10 mouse cellular contexts compared by ENCODE assay signal in genomic region chr5:92810922-92811533, GRCm38 (mm10).
A peak's percentile ranks its signal among the peaks of the same experiment; 100 is the strongest.
DNase-seq lines count a peak whose midpoint lies in the region; ATAC-seq and TF ChIP-seq lines count a peak whose summit lies in the region.
"Had no signal": no experiment of that assay in that cellular context is flagged by ENCODE, and none has a peak within 500 bp of the region (broad histone marks: within the 10 kb centered on the region; RNA-seq: fewer than 3 reads in every experiment).

No protein-coding gene starts in this region.

- H3K4me1 ChIP-seq in heart, embryonic 10.5 days = peaks cover 62% of the 10 kb centered on the region
- H3K4me1 ChIP-seq in hindbrain, embryonic 11.5 days (replicated peaks; ENCODE audit: control insufficient read depth, insufficient read depth, low read length) = peaks cover 3% of the 10 kb centered on the region; the same call in 1 of the 2 replicates
- H3K4me1 ChIP-seq in lung, embryonic 14.5 days (ENCODE audit: insufficient read depth) = peaks cover 21% of the 10 kb centered on the region
- H3K4me1 ChIP-seq in small intestine, adult 2 months (ENCODE audit: control insufficient read depth, insufficient read depth, insufficient read length, low read length) = peaks cover 15% of the 10 kb centered on the region
- H3K4me1 ChIP-seq in liver, embryonic 11.5 days (replicated peaks; ENCODE audit: control insufficient read depth, insufficient read depth, low read length) = peaks cover 3% of the 10 kb centered on the region; the same call in 1 of the 2 replicates

- H3K4me3 ChIP-seq in heart, embryonic 10.5 days = peak overlapping the region; percentile 24; the same call in 1 of the 2 replicates
- no peak overlapping the region for H3K4me3 ChIP-seq in hindbrain, embryonic 11.5 days (ENCODE audit: low read depth, low read length)
- no peak overlapping the region for H3K4me3 ChIP-seq in lung, embryonic 14.5 days (ENCODE audit: low read depth, low read length)
- peak overlapping the region; percentile 70 for H3K4me3 ChIP-seq in small intestine, adult 2 months (ENCODE audit: low read depth, low read length)
- H3K4me3 ChIP-seq in liver, embryonic 11.5 days (ENCODE audit: low read depth, low read length) = no peak overlapping the region
- H3K4me3 ChIP-seq: erythroblast, embryonic 14.5 days; myocyte had no signal

- H3K36me3 ChIP-seq in heart, embryonic 10.5 days = peaks cover 4% of the 10 kb centered on the region; the same call in 1 of the 2 replicates
- H3K36me3 ChIP-seq in hindbrain, embryonic 11.5 days (ENCODE audit: control insufficient read depth, insufficient read depth, low read length) = no peaks in the 10 kb centered on the region
- H3K36me3 ChIP-seq in lung, embryonic 14.5 days (ENCODE audit: insufficient read depth) = no peaks in the 10 kb centered on the region
- H3K36me3 ChIP-seq in small intestine, adult 2 months (ENCODE audit: control insufficient read depth, insufficient read depth, low read length) = peaks cover 13% of the 10 kb centered on the region
- H3K36me3 ChIP-seq in liver, embryonic 11.5 days (ENCODE audit: control insufficient read depth, insufficient read depth, low read length) = no peaks in the 10 kb centered on the region

- no peaks in the 10 kb centered on the region for H3K9me3 ChIP-seq in heart, embryonic 10.5 days
- H3K9me3 ChIP-seq in hindbrain, embryonic 11.5 days (ENCODE audit: control insufficient read depth, low read length) = no peaks in the 10 kb centered on the region
- H3K9me3 ChIP-seq in lung, embryonic 14.5 days (ENCODE audit: low read depth, low read length) = no peaks in the 10 kb centered on the region
- H3K9me3 ChIP-seq in liver, embryonic 11.5 days (ENCODE audit: control insufficient read depth, low read length) = no peaks in the 10 kb centered on the region

- no peak for TF ChIP-seq POLR2A in small intestine, adult 2 months (IDR thresholded peaks at IDR 0.05; ENCODE audit: low read depth, low read length)

- no peak for DNase-seq in heart, embryonic 10.5 days (ENCODE audit: low spot score)
- DNase-seq in heart, adult 11 months = no peak
- peak; percentile 75 for DNase-seq in embryo, embryonic 9.5 days (ENCODE audit: extremely low spot score)
- DNase-seq in hindbrain, embryonic 11.5 days (ENCODE audit: low spot score) = peak; percentile 77
- peak; percentile 59 for DNase-seq in lung, embryonic 14.5 days
- DNase-seq in gastrocnemius, postnatal 25 days = no peak
- DNase-seq in liver, embryonic 11.5 days (ENCODE audit: low spot score) = no peak

- peak; percentile 80 for ATAC-seq in hindbrain, embryonic 11.5 days (ENCODE audit: low FRiP score)
- peak; percentile 55; the same call in 1 of the 2 replicates for ATAC-seq in lung, embryonic 14.5 days (ENCODE audit: insufficient read depth)
- no peak for ATAC-seq in liver, embryonic 11.5 days (replicated peaks; ENCODE audit: low FRiP score)

- TF ChIP-seq CTCF in lung, embryonic 14.5 days (IDR thresholded peaks at IDR 0.05; ENCODE audit: low read depth) = no peak
- no peak for TF ChIP-seq CTCF in small intestine, adult 2 months (IDR thresholded peaks at IDR 0.05; ENCODE audit: extremely low read depth, insufficient read length, insufficient replicate concordance, low read depth, low read length)

- peak overlapping the region; percentile 77 for H3K27ac ChIP-seq in heart, embryonic 10.5 days
- H3K27ac ChIP-seq in hindbrain, embryonic 11.5 days (ENCODE audit: low read depth, low read length) = 0 out of 2 replicates have a peak overlapping the region, but pooled peaks have one; percentile 14
- no peak overlapping the region for H3K27ac ChIP-seq in lung, embryonic 14.5 days (ENCODE audit: low read depth)
- H3K27ac ChIP-seq in small intestine, adult 2 months (ENCODE audit: insufficient read depth, low read depth, low read length) = peak overlapping the region; percentile 80
- H3K27ac ChIP-seq in liver, embryonic 11.5 days (ENCODE audit: low read depth, low read length) = no peak overlapping the region

- H3K9ac ChIP-seq in hindbrain, embryonic 11.5 days (ENCODE audit: low read depth, low read length) = no peak overlapping the region
- H3K9ac ChIP-seq in lung, embryonic 14.5 days = no peak overlapping the region
- H3K9ac ChIP-seq in liver, embryonic 11.5 days (ENCODE audit: low read depth, low read length) = no peak overlapping the region

- WGBS in heart, embryonic 10.5 days = 21% methylated on average over 9 of the region's 9 CpGs
- 6% methylated on average over 9 of the region's 9 CpGs for WGBS in hindbrain, embryonic 11.5 days
- 14% methylated on average over 9 of the region's 9 CpGs for WGBS in lung, embryonic 14.5 days
- WGBS in small intestine, adult 2 months = 5% methylated on average over 9 of the region's 9 CpGs
- 20% methylated on average over 9 of the region's 9 CpGs for WGBS in liver, embryonic 11.5 days

- no peaks in the 10 kb centered on the region for H3K27me3 ChIP-seq in heart, embryonic 10.5 days (ENCODE audit: insufficient read depth, poor library complexity, severe bottlenecking)
- 0 out of 2 replicates have a peak, but pooled peaks cover 3% of the 10 kb centered on the region for H3K27me3 ChIP-seq in hindbrain, embryonic 11.5 days (ENCODE audit: control insufficient read depth, insufficient read depth, low read length)
- no peaks in the 10 kb centered on the region for H3K27me3 ChIP-seq in lung, embryonic 14.5 days (ENCODE audit: insufficient read depth, low read length)
- no peaks in the 10 kb centered on the region for H3K27me3 ChIP-seq in small intestine, adult 2 months (ENCODE audit: control insufficient read depth, insufficient read depth, low read length)
- H3K27me3 ChIP-seq in liver, embryonic 11.5 days (replicated peaks; ENCODE audit: control insufficient read depth, insufficient read depth, low read length) = peaks cover 15% of the 10 kb centered on the region

- H3K4me2 ChIP-seq in hindbrain, embryonic 11.5 days (replicated peaks; ENCODE audit: low read depth, low read length) = peak overlapping the region; percentile 15; the same call in 1 of the 2 replicates
- H3K4me2 ChIP-seq in lung, embryonic 14.5 days = peak overlapping the region; percentile 36
- H3K4me2 ChIP-seq in liver, embryonic 11.5 days = no peak overlapping the region

Comparison
In these comparisons a context has a peak if more than half of its experiments do, and no peak if none do; other contexts are left out.
1. DNase-seq: peak in embryo, embryonic 9.5 days (single experiment), hindbrain, embryonic 11.5 days (single experiment) and lung, embryonic 14.5 days (single experiment); none in heart, embryonic 10.5 days (single experiment), heart, adult 11 months (single experiment), gastrocnemius, postnatal 25 days (single experiment) and liver, embryonic 11.5 days (single experiment).
2. H3K27ac ChIP-seq: peak in heart, embryonic 10.5 days (single experiment), hindbrain, embryonic 11.5 days (single experiment) and small intestine, adult 2 months (single experiment); none in lung, embryonic 14.5 days (single experiment) and liver, embryonic 11.5 days (single experiment).
3. H3K4me3 ChIP-seq: peak in heart, embryonic 10.5 days (single experiment) and small intestine, adult 2 months (single experiment); none in hindbrain, embryonic 11.5 days (single experiment), lung, embryonic 14.5 days (single experiment) and liver, embryonic 11.5 days (single experiment).